In the genomic region with DNA sequence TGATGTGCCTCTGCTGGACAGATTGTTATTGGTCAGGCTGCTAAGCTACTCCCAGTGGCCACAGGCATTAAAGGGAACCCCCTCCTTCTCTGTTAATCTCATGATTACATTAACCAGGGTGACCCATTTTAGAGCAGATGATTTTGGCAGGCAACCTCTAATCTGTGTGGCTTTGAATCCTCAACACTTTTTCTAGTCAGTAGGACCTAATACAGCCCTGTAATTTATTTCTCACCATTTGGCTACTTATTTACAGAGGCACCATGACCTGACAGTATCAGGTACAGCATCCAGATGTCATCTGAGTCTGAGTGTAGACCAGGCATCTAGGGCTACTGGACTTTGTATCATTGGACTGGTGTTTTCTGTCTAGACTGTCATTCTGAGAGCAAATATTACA, we compare ENCODE assay signal across 26 mouse cellular contexts. TPM values are rescaled to one million over a fixed set of nuclear protein-coding genes. Genes with fewer than 3 reads are reported as not detected.
DNase-seq lines count a peak whose midpoint lies in the region; ATAC-seq and TF ChIP-seq lines count a peak whose summit lies in the region.
"Had no signal": no experiment of that assay in that cellular context is flagged by ENCODE, and none has a peak within 500 bp of the region (broad histone marks: within the 10 kb centered on the region; RNA-seq: fewer than 3 reads in every experiment).

No protein-coding gene starts in this region.

- TF ChIP-seq CTCF in kidney, adult 2 months (conservative IDR thresholded peaks at IDR 0.05; ENCODE audit: insufficient read depth, insufficient read length, low read depth, low read length): no peak

- no peaks in the 10 kb centered on the region for H3K9me3 ChIP-seq in intestine, embryonic 15.5 days
- H3K9me3 ChIP-seq in forebrain, embryonic 11.5 days (ENCODE audit: control insufficient read depth, low read length): no peaks in the 10 kb centered on the region
- H3K9me3 ChIP-seq: embryonic facial prominence, embryonic 15.5 days; forebrain, embryonic 15.5 days; heart, embryonic 13.5 days; hindbrain, embryonic 12.5 days; limb, embryonic 13.5 days; neural tube, embryonic 15.5 days had no signal

- peak; percentile 93 for DNase-seq in kidney, adult 2 months
- DNase-seq in kidney, adult 18-20 months: no peak
- DNase-seq in kidney, adult 9 months: peak; percentile 93
- peak; percentile 38 to 53 for DNase-seq in kidney, postnatal 25 days
- DNase-seq in forebrain, embryonic 11.5 days (ENCODE audit: low spot score): no peak
- DNase-seq in right cerebral cortex, postnatal 25 days: no peak
- DNase-seq: adrenal gland, adult 2 months; cerebellum, adult 11 months; cerebellum, adult 9-11 months; gastrocnemius, postnatal 14 days; heart, adult 18-20 months; heart, postnatal 14 days; layer of hippocampus, postnatal 36 days; lung, adult 2 months; lung, postnatal 14 days; thymus, adult 2 months; thymus, postnatal 4 days had no signal

- H3K4me3 ChIP-seq in kidney, adult 2 months (ENCODE audit: insufficient read depth, low read depth, low read length): no peak overlapping the region
- H3K4me3 ChIP-seq in intestine, embryonic 15.5 days (replicated peaks): no peak overlapping the region
- no peak overlapping the region for H3K4me3 ChIP-seq in forebrain, embryonic 11.5 days (ENCODE audit: low read depth, low read length)
- H3K4me3 ChIP-seq: embryonic facial prominence, embryonic 15.5 days; forebrain, embryonic 15.5 days; heart, embryonic 13.5 days; hindbrain, embryonic 12.5 days; limb, embryonic 13.5 days; neural tube, embryonic 15.5 days had no signal

- peaks cover 15% of the 10 kb centered on the region for H3K4me1 ChIP-seq in kidney, adult 2 months (ENCODE audit: control insufficient read depth, insufficient read depth, low read length)
- peaks cover 4% of the 10 kb centered on the region; the same call in 1 of the 2 replicates for H3K4me1 ChIP-seq in intestine, embryonic 15.5 days (replicated peaks)
- H3K4me1 ChIP-seq in forebrain, embryonic 11.5 days (replicated peaks; ENCODE audit: control insufficient read depth, insufficient read depth, low read length): no peaks in the 10 kb centered on the region
- H3K4me1 ChIP-seq: embryonic facial prominence, embryonic 15.5 days; hindbrain, embryonic 12.5 days had no signal

- no peak for TF ChIP-seq POLR2A in kidney, adult 2 months (IDR thresholded peaks at IDR 0.05; ENCODE audit: low read depth, low read length)

- H3K36me3 ChIP-seq in kidney, adult 2 months (ENCODE audit: control insufficient read depth, insufficient read depth, low read length): no peaks in the 10 kb centered on the region
- no peaks in the 10 kb centered on the region for H3K36me3 ChIP-seq in intestine, embryonic 15.5 days
- H3K36me3 ChIP-seq in forebrain, embryonic 11.5 days (ENCODE audit: control insufficient read depth, insufficient read depth, low read length): no peaks in the 10 kb centered on the region
- H3K36me3 ChIP-seq: embryonic facial prominence, embryonic 15.5 days; forebrain, embryonic 15.5 days; heart, embryonic 13.5 days; hindbrain, embryonic 12.5 days; limb, embryonic 13.5 days; neural tube, embryonic 15.5 days had no signal

- no peaks in the 10 kb centered on the region for H3K27me3 ChIP-seq in kidney, adult 2 months (replicated peaks; ENCODE audit: control insufficient read depth, insufficient read depth, low read length)
- H3K27me3 ChIP-seq in intestine, embryonic 15.5 days (replicated peaks): no peaks in the 10 kb centered on the region
- H3K27me3 ChIP-seq in forebrain, embryonic 11.5 days (ENCODE audit: control insufficient read depth, insufficient read depth, low read length): no peaks in the 10 kb centered on the region
- H3K27me3 ChIP-seq: embryonic facial prominence, embryonic 15.5 days; forebrain, embryonic 15.5 days; heart, embryonic 13.5 days; hindbrain, embryonic 12.5 days; limb, embryonic 13.5 days; neural tube, embryonic 15.5 days had no signal

- H3K27ac ChIP-seq in kidney, adult 2 months (ENCODE audit: insufficient read depth, low read depth, low read length): no peak overlapping the region
- H3K27ac ChIP-seq in intestine, embryonic 15.5 days: no peak overlapping the region
- no peak overlapping the region for H3K27ac ChIP-seq in forebrain, embryonic 11.5 days (ENCODE audit: low read depth, low read length)
- H3K27ac ChIP-seq: embryonic facial prominence, embryonic 15.5 days; forebrain, embryonic 15.5 days; heart, embryonic 13.5 days; hindbrain, embryonic 12.5 days; limb, embryonic 13.5 days; neural tube, embryonic 15.5 days; stomach, postnatal 0 days had no signal

- peak; percentile 37 for ATAC-seq in intestine, embryonic 15.5 days
- ATAC-seq in forebrain, embryonic 11.5 days (replicated peaks; ENCODE audit: low FRiP score): no peak
- ATAC-seq: forebrain, embryonic 15.5 days had no signal

- no peak overlapping the region for H3K4me2 ChIP-seq in intestine, embryonic 15.5 days (replicated peaks)
- no peak overlapping the region for H3K4me2 ChIP-seq in forebrain, embryonic 11.5 days (ENCODE audit: low read depth, low read length, severe bottlenecking)
- H3K4me2 ChIP-seq: embryonic facial prominence, embryonic 15.5 days; forebrain, embryonic 15.5 days; heart, embryonic 13.5 days; hindbrain, embryonic 12.5 days; limb, embryonic 13.5 days; midbrain, embryonic 11.5 days; neural tube, embryonic 15.5 days had no signal

- no peak overlapping the region for H3K9ac ChIP-seq in intestine, embryonic 15.5 days
- H3K9ac ChIP-seq in forebrain, embryonic 11.5 days (ENCODE audit: low read length): no peak overlapping the region
- H3K9ac ChIP-seq: embryonic facial prominence, embryonic 15.5 days; forebrain, embryonic 15.5 days; heart, embryonic 13.5 days; hindbrain, embryonic 12.5 days; limb, embryonic 13.5 days; neural tube, embryonic 15.5 days had no signal

RNA-seq across cellular contexts. Expression of gene Ptprk, which starts 21.4 kb away (rescaled TPM):
- 46.4 and 50.2 TPM in 2 replicates for polyA plus RNA-seq in kidney, adult 2 months (2012; rRNA removed)
- polyA plus RNA-seq in intestine, embryonic 15.5 days (2015; fragmentation: Nextera tagmentation; extraction: Ambion mirVana): 35.6 and 41.4 TPM in 2 replicates
- polyA plus RNA-seq in forebrain, embryonic 11.5 days (2014; fragmentation: Nextera tagmentation; extraction: Ambion mirVana): 27.4 and 29.7 TPM in 2 replicates

Comparison
In these comparisons a context has a peak if more than half of its experiments do, and no peak if none do; other contexts are left out.
1. DNase-seq: peak in kidney, adult 2 months (single experiment), kidney, adult 9 months (single experiment) and kidney, postnatal 25 days (2 of 2); none in kidney, adult 18-20 months (single experiment), forebrain, embryonic 11.5 days (single experiment) and right cerebral cortex, postnatal 25 days (single experiment).